Mouse (Mus musculus) naive thymus-derived CD4-positive, alpha-beta T cell, adult 2 months (primary cell): ENCODE results near the gene Mindy4.

Experiments
- DNase-seq: peaks from one replicate; pipeline ENCODE4 v3.0.0-alpha.2; 2011; ENCODE audit warnings: low read depth

Gene Mindy4

GRCm38 (mm10) chr6:55207786-55208185 is 4.6 kb downstream of the Mindy4 start:
- DNase-seq: no peak

- DNase-seq: no peak
Observed at GRCm38 (mm10) chr6:55210423-55211365, 7.5 kb downstream of the Mindy4 start.

- no peak for DNase-seq
Observed at GRCm38 (mm10) chr6:55214541-55214940, 11.4 kb downstream of the Mindy4 start.

- no peak for DNase-seq
Observed at GRCm38 (mm10) chr6:55218232-55218631, 15.0 kb downstream of the Mindy4 start.

- no peak for DNase-seq
Observed at GRCm38 (mm10) chr6:55223986-55224385, 20.8 kb downstream of the Mindy4 start.

GRCm38 (mm10) chr6:55230048-55230447 is 26.9 kb downstream of the Mindy4 start:
- no peak for DNase-seq

GRCm38 (mm10) chr6:55232101-55232500 is 28.9 kb downstream of the Mindy4 start:
- peak; percentile 3 for DNase-seq

- DNase-seq: peak; percentile 64
Observed at GRCm38 (mm10) chr6:55232524-55233264, 29.5 kb downstream of the Mindy4 start.

- DNase-seq: no peak
Observed at GRCm38 (mm10) chr6:55233326-55233725, 30.1 kb downstream of the Mindy4 start.

- no peak for DNase-seq
Observed at GRCm38 (mm10) chr6:55234636-55235035, 31.5 kb downstream of the Mindy4 start.

GRCm38 (mm10) chr6:55235733-55236132 is 32.5 kb downstream of the Mindy4 start:
- DNase-seq: no peak

GRCm38 (mm10) chr6:55239931-55240330 is 36.7 kb downstream of the Mindy4 start:
- no peak for DNase-seq

GRCm38 (mm10) chr6:55240591-55241260 is 37.5 kb downstream of the Mindy4 start:
- no peak for DNase-seq

- DNase-seq: no peak
Observed at GRCm38 (mm10) chr6:55241479-55241878, 38.3 kb downstream of the Mindy4 start.

GRCm38 (mm10) chr6:55245680-55246079 is 42.5 kb downstream of the Mindy4 start:
- DNase-seq: no peak

- DNase-seq: no peak
Observed at GRCm38 (mm10) chr6:55246441-55246840, 43.3 kb downstream of the Mindy4 start.

GRCm38 (mm10) chr6:55246911-55247438 is 43.8 kb downstream of the Mindy4 start:
- no peak for DNase-seq

- no peak for DNase-seq
Observed at GRCm38 (mm10) chr6:55249263-55249662, 46.1 kb downstream of the Mindy4 start.

GRCm38 (mm10) chr6:55250809-55251208 is 47.6 kb downstream of the Mindy4 start:
- DNase-seq: no peak

- no peak for DNase-seq
Observed at GRCm38 (mm10) chr6:55251596-55251995, 48.4 kb downstream of the Mindy4 start.

GRCm38 (mm10) chr6:55252731-55253247 is 49.6 kb downstream of the Mindy4 start:
- no peak for DNase-seq
